Mouse (Mus musculus) small intestine, adult 2 months (tissue): ENCODE measurements around the gene Klf13.

ENCODE experiments used
- CTCF ChIP-seq: fragments of 200-500 bp; IDR thresholded peaks from 2 replicates; pipeline ENCODE4 v1.5.1; 2012; ENCODE audit warnings: low read depth, mild to moderate bottlenecking, control low read depth, inconsistent platforms, low read length, moderate library complexity, mixed read lengths; ENCODE audit not compliant: insufficient replicate concordance, insufficient read length; ENCODE audit errors: extremely low read depth
- POLR2A ChIP-seq: fragments of 200-500 bp; IDR thresholded peaks from 2 replicates; pipeline ENCODE4 v1.6.1; 2012; ENCODE audit warnings: low read depth, mild to moderate bottlenecking, control low read depth, inconsistent platforms, low read length, moderate library complexity

- no peak for TF ChIP-seq CTCF
- TF ChIP-seq POLR2A: no peak
Measured at GRCm38 (mm10) chr7:63955440-63955839, 16.7 kb upstream of the Klf13 start.
